Mouse (Mus musculus): ENCODE results near the gene Tomt. TPM values are rescaled to one million over a fixed set of nuclear protein-coding genes. Genes with fewer than 3 reads are reported as not detected.

The Tomt gene
- polyA plus RNA-seq, 1 experiment from 2014 or later: 0.56 TPM

- Histone ChIP-seq H3K4me2 (ENCODE audit: low read depth, low read length, severe bottlenecking) (no peak overlapping the region), H3K36me3 (ENCODE audit: control insufficient read depth, insufficient read depth, low read length) (no peaks in the 10 kb centered on the region; the same call in 1 of the 2 replicates), H3K27me3 (ENCODE audit: control insufficient read depth, insufficient read depth, low read length) (no peaks in the 10 kb centered on the region), H3K4me3 (ENCODE audit: low read depth, low read length) (no peak overlapping the region), H3K9ac (ENCODE audit: low read length) (no peak overlapping the region), H3K4me1 (replicated peaks; ENCODE audit: control insufficient read depth, insufficient read depth, low read length) (peaks cover under 1% of the 10 kb centered on the region), H3K27ac (ENCODE audit: low read depth, low read length) (no peak overlapping the region), H3K9me3 (ENCODE audit: control insufficient read depth, low read length) (no peaks in the 10 kb centered on the region)
- no peak for ATAC-seq (replicated peaks; ENCODE audit: low FRiP score)
- 58% methylated on average over 3 of the region's 3 CpGs for WGBS
- no peak for DNase-seq (ENCODE audit: low spot score)
Measured at GRCm38 (mm10) chr7:101911982-101912381, 5.8 kb upstream of the Tomt start.

GRCm38 (mm10) chr7:101910138-101910537 lies 4.0 kb upstream of the Tomt start:
- no peaks in the 10 kb centered on the region for H3K9me3 ChIP-seq (ENCODE audit: control insufficient read depth, low read length)
- peaks cover 8% of the 10 kb centered on the region for H3K4me1 ChIP-seq (replicated peaks; ENCODE audit: control insufficient read depth, insufficient read depth, low read length)
- no peak for DNase-seq (ENCODE audit: low spot score)
- no peak overlapping the region for H3K4me2 ChIP-seq (ENCODE audit: low read depth, low read length, severe bottlenecking)
- no peak overlapping the region for H3K4me3 ChIP-seq (ENCODE audit: low read depth, low read length)
- H3K9ac ChIP-seq (ENCODE audit: low read length): no peak overlapping the region
- H3K27ac ChIP-seq (ENCODE audit: low read depth, low read length): no peak overlapping the region
- H3K36me3 ChIP-seq (ENCODE audit: control insufficient read depth, insufficient read depth, low read length): no peaks in the 10 kb centered on the region; the same call in 1 of the 2 replicates
- no peak for ATAC-seq (replicated peaks; ENCODE audit: low FRiP score)
- no peaks in the 10 kb centered on the region for H3K27me3 ChIP-seq (ENCODE audit: control insufficient read depth, insufficient read depth, low read length)
- 88% methylated on average over 4 of the region's 4 CpGs for WGBS

- DNase-seq (ENCODE audit: low spot score): no peak
- Histone ChIP-seq H3K36me3 (ENCODE audit: control insufficient read depth, insufficient read depth, low read length) (no peaks in the 10 kb centered on the region; the same call in 1 of the 2 replicates), H3K9me3 (ENCODE audit: control insufficient read depth, low read length) (no peaks in the 10 kb centered on the region), H3K4me3 (ENCODE audit: low read depth, low read length) (no peak overlapping the region), H3K4me1 (replicated peaks; ENCODE audit: control insufficient read depth, insufficient read depth, low read length) (peaks cover 8% of the 10 kb centered on the region), H3K4me2 (ENCODE audit: low read depth, low read length, severe bottlenecking) (no peak overlapping the region), H3K27me3 (ENCODE audit: control insufficient read depth, insufficient read depth, low read length) (no peaks in the 10 kb centered on the region), H3K9ac (ENCODE audit: low read length) (no peak overlapping the region), H3K27ac (ENCODE audit: low read depth, low read length) (no peak overlapping the region)
- no peak for ATAC-seq (replicated peaks; ENCODE audit: low FRiP score)
- 83% methylated on average over 4 of the region's 4 CpGs for WGBS
Measured at GRCm38 (mm10) chr7:101908367-101908766, 2.2 kb upstream of the Tomt start.

GRCm38 (mm10) chr7:101906696-101907095 lies 537 bp upstream of the Tomt start:
- ATAC-seq (replicated peaks; ENCODE audit: low FRiP score): no peak

GRCm38 (mm10) chr7:101905561-101906286 lies 435 bp downstream of the Tomt start, which contains the start of gene Lamtor1:
Gene Lamtor1 (plus strand): TSS chr7:101905904.
- peak; percentile 99 for ATAC-seq (replicated peaks; ENCODE audit: low FRiP score)
- Histone ChIP-seq H3K27ac (ENCODE audit: low read depth, low read length) (peak within 1 kb of the TSS; percentile 86), H3K4me1 (replicated peaks; ENCODE audit: control insufficient read depth, insufficient read depth, low read length) (peaks cover 8% of the 10 kb centered on the region), H3K9me3 (ENCODE audit: control insufficient read depth, low read length) (no peaks in the 10 kb centered on the region; the same call in 1 of the 2 replicates), H3K4me3 (ENCODE audit: low read depth, low read length) (peak within 1 kb of the TSS; percentile 82), H3K36me3 (ENCODE audit: control insufficient read depth, insufficient read depth, low read length) (no peaks in the 10 kb centered on the region; the same call in 1 of the 2 replicates), H3K9ac (ENCODE audit: low read length) (peak within 1 kb of the TSS; percentile 88), H3K4me2 (ENCODE audit: low read depth, low read length, severe bottlenecking) (peak within 1 kb of the TSS; percentile 73), H3K27me3 (ENCODE audit: control insufficient read depth, insufficient read depth, low read length) (no peaks in the 10 kb centered on the region)
- WGBS: 1% methylated on average over 60 of the region's 61 CpGs
- DNase-seq (ENCODE audit: low spot score): peak; percentile 100

More at GRCm38 (mm10) chr7:101906696-101907095, 537 bp upstream of the Tomt start:
- Histone ChIP-seq H3K4me3 (ENCODE audit: low read depth, low read length) (peak overlapping the region; percentile 82), H3K27me3 (ENCODE audit: control insufficient read depth, insufficient read depth, low read length) (no peaks in the 10 kb centered on the region), H3K27ac (ENCODE audit: low read depth, low read length) (no peak overlapping the region), H3K4me2 (ENCODE audit: low read depth, low read length, severe bottlenecking) (peak overlapping the region; percentile 46), H3K36me3 (ENCODE audit: control insufficient read depth, insufficient read depth, low read length) (no peaks in the 10 kb centered on the region; the same call in 1 of the 2 replicates), H3K9me3 (ENCODE audit: control insufficient read depth, low read length) (no peaks in the 10 kb centered on the region; the same call in 1 of the 2 replicates), H3K4me1 (replicated peaks; ENCODE audit: control insufficient read depth, insufficient read depth, low read length) (peaks cover 8% of the 10 kb centered on the region), H3K9ac (ENCODE audit: low read length) (peak overlapping the region; percentile 88)
- WGBS: 80% methylated on average over 8 of the region's 8 CpGs
- DNase-seq (ENCODE audit: low spot score): no peak

GRCm38 (mm10) chr7:101902846-101903245 lies 3.3 kb downstream of the Tomt start:
- no peak overlapping the region for H3K27ac ChIP-seq (ENCODE audit: low read depth, low read length)
- no peaks in the 10 kb centered on the region; the same call in 1 of the 2 replicates for H3K36me3 ChIP-seq (ENCODE audit: control insufficient read depth, insufficient read depth, low read length)
- H3K4me1 ChIP-seq (replicated peaks; ENCODE audit: control insufficient read depth, insufficient read depth, low read length): peaks cover 8% of the 10 kb centered on the region
- DNase-seq (ENCODE audit: low spot score): no peak
- no peak for ATAC-seq (replicated peaks; ENCODE audit: low FRiP score)
- H3K9me3 ChIP-seq (ENCODE audit: control insufficient read depth, low read length): no peaks in the 10 kb centered on the region; the same call in 1 of the 2 replicates
- H3K4me2 ChIP-seq (ENCODE audit: low read depth, low read length, severe bottlenecking): no peak overlapping the region
- H3K9ac ChIP-seq (ENCODE audit: low read length): no peak overlapping the region
- no peaks in the 10 kb centered on the region for H3K27me3 ChIP-seq (ENCODE audit: control insufficient read depth, insufficient read depth, low read length)
- no peak overlapping the region for H3K4me3 ChIP-seq (ENCODE audit: low read depth, low read length)

- no peak overlapping the region for H3K27ac ChIP-seq (ENCODE audit: low read depth, low read length)
- no peaks in the 10 kb centered on the region; the same call in 1 of the 2 replicates for H3K9me3 ChIP-seq (ENCODE audit: control insufficient read depth, low read length)
- H3K27me3 ChIP-seq (ENCODE audit: control insufficient read depth, insufficient read depth, low read length): no peaks in the 10 kb centered on the region
- peaks cover 7% of the 10 kb centered on the region for H3K4me1 ChIP-seq (replicated peaks; ENCODE audit: control insufficient read depth, insufficient read depth, low read length)
- DNase-seq (ENCODE audit: low spot score): no peak
- no peak overlapping the region for H3K4me2 ChIP-seq (ENCODE audit: low read depth, low read length, severe bottlenecking)
- no peak for ATAC-seq (replicated peaks; ENCODE audit: low FRiP score)
- no peak overlapping the region for H3K4me3 ChIP-seq (ENCODE audit: low read depth, low read length)
- 91% methylated on average over 10 of the region's 10 CpGs for WGBS
- H3K36me3 ChIP-seq (ENCODE audit: control insufficient read depth, insufficient read depth, low read length): no peaks in the 10 kb centered on the region; the same call in 1 of the 2 replicates
- no peak overlapping the region for H3K9ac ChIP-seq (ENCODE audit: low read length)
Measured at GRCm38 (mm10) chr7:101901969-101902368, 4.2 kb downstream of the Tomt start.

GRCm38 (mm10) chr7:101900331-101901097 lies 5.6 kb downstream of the Tomt start:
- H3K9ac ChIP-seq (ENCODE audit: low read length): no peak overlapping the region
- WGBS: 93% methylated on average over 16 of the region's 16 CpGs
- no peaks in the 10 kb centered on the region; the same call in 1 of the 2 replicates for H3K9me3 ChIP-seq (ENCODE audit: control insufficient read depth, low read length)
- no peak for ATAC-seq (replicated peaks; ENCODE audit: low FRiP score)
- H3K27me3 ChIP-seq (ENCODE audit: control insufficient read depth, insufficient read depth, low read length): no peaks in the 10 kb centered on the region
- H3K4me2 ChIP-seq (ENCODE audit: low read depth, low read length, severe bottlenecking): no peak overlapping the region
- no peaks in the 10 kb centered on the region; the same call in 1 of the 2 replicates for H3K36me3 ChIP-seq (ENCODE audit: control insufficient read depth, insufficient read depth, low read length)
- H3K27ac ChIP-seq (ENCODE audit: low read depth, low read length): no peak overlapping the region
- no peak for DNase-seq (ENCODE audit: low spot score)
- no peak overlapping the region for H3K4me3 ChIP-seq (ENCODE audit: low read depth, low read length)
- no peaks in the 10 kb centered on the region; the same call in 1 of the 2 replicates for H3K4me1 ChIP-seq (replicated peaks; ENCODE audit: control insufficient read depth, insufficient read depth, low read length)
